Mouse (Mus musculus) lung, embryonic 14.5 days (tissue): ENCODE results near the gene Lsr. TPM values are rescaled to one million over a fixed set of nuclear protein-coding genes. Genes with fewer than 3 reads are reported as not detected.
"Not testable (repeated sequence)": the region's sequence is repeated elsewhere in the genome, so short reads cannot be mapped to it uniquely, and the experiment has no call there.

ENCODE experiments used
- ATAC-seq: fragments of 200-750 bp; cut with Nextera tagmentation; 2 replicates; pipeline ENCODE4 v1.8.0; 2017; ENCODE audit warnings: mild to moderate bottlenecking, moderate TSS enrichment, moderate library complexity; ENCODE audit not compliant: insufficient read depth
- DNase-seq: peaks from one replicate; pipeline ENCODE4 v3.0.0-alpha.2; 2015
- H3K27ac ChIP-seq: fragments of 300-500 bp; sonication (generic); 2 replicates; pipeline ENCODE4 v1.5.1; 2014; ENCODE audit warnings: low read depth, mild to moderate bottlenecking, moderate library complexity
- H3K27me3 ChIP-seq: fragments of 300-500 bp; sonication (generic); 2 replicates; pipeline ENCODE4 v1.6.1; 2014; ENCODE audit warnings: low read length, control low read depth; ENCODE audit not compliant: insufficient read depth
- H3K36me3 ChIP-seq: fragments of 300-500 bp; sonication (generic); 2 replicates; pipeline ENCODE4 v1.6.1; 2014; ENCODE audit warnings: control low read depth; ENCODE audit not compliant: insufficient read depth
- H3K4me1 ChIP-seq: fragments of 300-500 bp; sonication (generic); 2 replicates; pipeline ENCODE4 v1.6.1; 2014; ENCODE audit warnings: antibody characterized with exemption, control low read depth; ENCODE audit not compliant: insufficient read depth
- H3K4me2 ChIP-seq: fragments of 300-500 bp; sonication (generic); 2 replicates; pipeline ENCODE4 v1.6.1; 2014; ENCODE audit warnings: mild to moderate bottlenecking
- H3K4me3 ChIP-seq: fragments of 300-500 bp; sonication (generic); 2 replicates; pipeline ENCODE4 v1.5.1; 2014; ENCODE audit warnings: low read depth, low read length
- H3K9ac ChIP-seq: fragments of 300-500 bp; sonication (generic); 2 replicates; pipeline ENCODE4 v1.6.1; 2014
- H3K9me3 ChIP-seq: fragments of 300-500 bp; sonication (generic); 2 replicates; pipeline ENCODE4 v1.6.1; 2016; ENCODE audit warnings: low read depth, low read length, control low read depth
- CTCF ChIP-seq: IDR thresholded peaks from 2 replicates; pipeline ENCODE4 v1.5.1; 2016; ENCODE audit warnings: antibody characterized with exemption, low read depth
- WGBS: fragments of 180-500 bp; shearing (Covaris S2); extraction: QIAGEN DNeasy Blood & Tissue Kit; methylation state at CpG from one replicate; pipeline ENCODE4 v1.1.7; 2014; 5-methylcytosine and 5-hydroxymethylcytosine counted together
- polyA plus RNA-seq: library from polyadenylated mRNA; unstranded; fragments of >200 nt; fragmentation: Nextera tagmentation; extraction: Ambion mirVana; gene quantifications from 2 replicates; pipeline ENCODE4 v1.2.1, GENCODE M21; 2014

Lsr gene
- polyA plus RNA-seq, 1 experiment from 2014 or later: 66.2 TPM

DNA sequence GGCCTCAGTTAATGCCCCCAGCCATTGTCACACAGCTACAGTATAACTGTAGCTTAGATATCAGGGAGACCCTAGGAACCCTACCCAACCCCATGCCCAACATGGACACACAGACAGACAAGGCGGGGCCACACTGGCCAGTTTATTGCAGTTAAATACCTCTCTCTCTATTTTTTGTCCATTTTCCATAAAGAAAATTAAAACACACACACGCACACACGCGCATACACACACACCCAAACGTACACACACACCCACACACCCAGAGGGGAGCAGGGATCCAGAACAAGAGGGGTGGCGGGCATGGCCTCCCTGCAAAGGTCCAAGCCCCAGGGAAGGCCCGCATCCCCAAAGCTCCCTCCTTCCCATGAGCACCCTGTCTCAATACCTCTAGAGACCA lies 27.4 kb downstream of the Lsr start:
- Histone ChIP-seq H3K4me1 (no peaks in the 10 kb centered on the region), H3K27ac (no peak overlapping the region), H3K27me3 (no peaks in the 10 kb centered on the region), H3K4me3 (no peak overlapping the region), H3K4me2 (no peak overlapping the region), H3K36me3 (peaks cover 33% of the 10 kb centered on the region), H3K9ac (no peak overlapping the region), H3K9me3 (no peaks in the 10 kb centered on the region)
- WGBS: 93% methylated on average over 7 of the region's 7 CpGs
- no peak for ATAC-seq
- no peak for TF ChIP-seq CTCF
- DNase-seq: no peak

- not testable (repeated sequence) for H3K27me3 ChIP-seq, H3K4me1 ChIP-seq, ATAC-seq, H3K27ac ChIP-seq, DNase-seq, H3K9me3 ChIP-seq, H3K4me2 ChIP-seq, H3K9ac ChIP-seq, H3K4me3 ChIP-seq
- peaks cover 29% of the 10 kb centered on the region for H3K36me3 ChIP-seq
- 77% methylated on average over 7 of the region's 7 CpGs for WGBS
Observed at GRCm38 (mm10) chr7:30945466-30945865, 27.8 kb downstream of the Lsr start.

- not testable (repeated sequence) for H3K9me3 ChIP-seq, ATAC-seq, H3K27ac ChIP-seq, H3K4me2 ChIP-seq, H3K9ac ChIP-seq, DNase-seq, H3K4me3 ChIP-seq, H3K4me1 ChIP-seq, H3K27me3 ChIP-seq
- peaks cover 23% of the 10 kb centered on the region for H3K36me3 ChIP-seq
- 46% methylated on average over 2 of the region's 2 CpGs for WGBS
Observed at GRCm38 (mm10) chr7:30944706-30945105, 28.6 kb downstream of the Lsr start.

DNA sequence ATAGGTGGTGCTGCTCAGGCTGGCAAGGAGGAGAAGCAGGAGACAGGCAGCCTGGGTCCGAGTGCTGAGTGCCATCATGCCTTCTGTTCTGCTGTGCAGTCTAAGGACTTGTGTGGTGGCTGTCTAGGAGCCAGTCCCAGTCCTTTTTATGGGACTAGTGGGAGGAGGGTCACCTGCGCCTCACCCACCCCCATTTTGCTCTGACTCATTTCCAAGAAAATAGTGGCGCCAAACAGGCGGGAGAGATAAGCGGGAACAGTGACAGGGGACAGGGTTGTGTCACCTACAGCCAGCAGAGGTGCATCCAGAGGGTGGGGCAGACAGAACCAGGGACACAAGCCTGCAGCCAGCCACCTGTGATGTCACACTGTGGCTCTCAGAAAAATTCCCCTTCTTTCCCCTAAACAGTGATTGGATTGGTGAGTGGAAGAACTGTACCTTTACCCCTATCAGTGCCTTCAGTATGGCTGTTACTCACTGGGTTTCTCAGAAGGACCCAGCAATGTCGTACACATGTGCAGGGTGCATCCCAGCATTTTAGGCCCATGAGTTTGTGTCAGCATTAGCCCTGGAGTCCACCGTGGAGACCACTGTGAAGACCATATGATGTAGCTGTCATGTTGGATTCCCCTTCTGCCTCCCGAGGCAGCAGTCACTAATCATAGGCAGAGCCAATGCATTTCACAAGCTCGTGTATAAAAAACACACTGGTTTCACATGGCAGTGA lies 29.2 kb downstream of the Lsr start, which contains the start of gene Hamp:
TSS of gene Hamp (minus strand) at position 124 of the 727 bp plus-strand sequence.
- TF ChIP-seq CTCF: no peak
- no peak within 1 kb of the TSS for H3K4me3 ChIP-seq
- DNase-seq (no peak), ATAC-seq (no peak)
- H3K4me1 ChIP-seq: no peaks in the 10 kb centered on the region
- no peaks in the 10 kb centered on the region for H3K9me3 ChIP-seq
- peaks cover 17% of the 10 kb centered on the region for H3K36me3 ChIP-seq
- WGBS: 57% methylated on average over 9 of the region's 9 CpGs
- H3K27ac ChIP-seq: no peak within 1 kb of the TSS
- no peak within 1 kb of the TSS for H3K9ac ChIP-seq
- no peaks in the 10 kb centered on the region for H3K27me3 ChIP-seq
- no peak within 1 kb of the TSS for H3K4me2 ChIP-seq

- H3K4me3 ChIP-seq, H3K9ac ChIP-seq, H3K9me3 ChIP-seq, H3K27me3 ChIP-seq, DNase-seq, H3K27ac ChIP-seq, H3K4me1 ChIP-seq, H3K4me2 ChIP-seq, ATAC-seq: not testable (repeated sequence)
- peaks cover 11% of the 10 kb centered on the region; the same call in 1 of the 2 replicates for H3K36me3 ChIP-seq
- 51% methylated on average over 3 of the region's 3 CpGs for WGBS
Observed at GRCm38 (mm10) chr7:30942365-30942764, 30.9 kb downstream of the Lsr start.

DNA sequence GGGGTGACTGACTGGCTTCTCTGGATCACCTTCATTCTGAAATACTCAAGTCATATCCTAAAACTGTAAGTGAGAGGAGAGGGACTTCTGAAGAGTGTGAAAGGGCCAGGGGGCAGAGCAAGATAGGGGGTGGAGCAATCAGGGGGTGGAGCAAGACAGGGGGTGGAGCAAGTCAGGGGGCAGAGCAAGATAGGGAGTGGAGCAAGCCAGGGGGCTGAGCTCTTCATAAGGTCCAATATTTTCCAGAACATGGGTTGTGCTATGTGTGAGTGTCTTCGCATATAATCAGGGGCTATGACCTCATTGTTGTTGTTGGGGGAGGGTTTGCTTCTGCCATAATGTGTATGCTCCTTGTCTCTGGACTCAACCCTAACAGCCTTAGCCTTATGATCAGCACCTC lies 33.2 kb downstream of the Lsr start:
- H3K9ac ChIP-seq, H3K4me2 ChIP-seq, H3K27ac ChIP-seq, DNase-seq, H3K9me3 ChIP-seq, ATAC-seq, H3K36me3 ChIP-seq, H3K27me3 ChIP-seq, H3K4me1 ChIP-seq, H3K4me3 ChIP-seq: not testable (repeated sequence)
- WGBS: 81% methylated on average over 1 of the region's 1 CpGs

DNA sequence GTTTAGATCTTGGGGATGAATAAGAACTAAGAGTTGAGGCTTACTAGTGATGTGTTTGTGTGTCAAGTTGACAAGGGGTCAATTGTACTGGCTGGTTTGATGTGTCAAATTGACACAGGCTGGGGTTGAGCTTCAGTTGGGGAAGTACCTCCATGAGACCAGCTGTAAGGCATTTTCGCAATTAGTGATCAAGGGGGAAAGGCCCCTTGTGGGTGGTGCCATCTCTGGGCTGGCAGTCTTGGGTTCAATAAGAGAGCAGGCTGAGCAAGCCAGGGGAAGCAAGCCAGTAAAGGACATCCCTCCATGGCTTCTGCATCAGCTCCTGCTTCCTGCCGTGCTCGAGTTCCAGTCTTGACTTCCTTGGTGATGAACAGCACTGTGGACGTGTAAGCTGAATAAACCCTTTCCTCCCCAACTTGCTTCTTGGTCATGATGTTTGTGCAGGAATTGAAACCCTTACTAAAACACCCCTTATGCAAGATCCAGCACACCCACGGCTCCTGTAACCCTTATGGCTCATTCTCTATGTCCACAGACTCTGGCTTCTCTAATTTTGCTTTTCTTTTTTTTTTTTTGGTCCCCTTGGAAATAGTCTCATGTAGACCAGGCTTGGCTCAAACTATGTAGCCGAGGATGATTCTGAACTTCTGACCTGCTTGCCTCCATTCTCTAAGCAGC lies 37.7 kb downstream of the Lsr start:
- H3K4me2 ChIP-seq, H3K9ac ChIP-seq, H3K27ac ChIP-seq, H3K4me1 ChIP-seq, H3K36me3 ChIP-seq, H3K9me3 ChIP-seq, H3K4me3 ChIP-seq, ATAC-seq, H3K27me3 ChIP-seq, DNase-seq: not testable (repeated sequence)
- WGBS: 60% methylated on average over 6 of the region's 6 CpGs

DNA sequence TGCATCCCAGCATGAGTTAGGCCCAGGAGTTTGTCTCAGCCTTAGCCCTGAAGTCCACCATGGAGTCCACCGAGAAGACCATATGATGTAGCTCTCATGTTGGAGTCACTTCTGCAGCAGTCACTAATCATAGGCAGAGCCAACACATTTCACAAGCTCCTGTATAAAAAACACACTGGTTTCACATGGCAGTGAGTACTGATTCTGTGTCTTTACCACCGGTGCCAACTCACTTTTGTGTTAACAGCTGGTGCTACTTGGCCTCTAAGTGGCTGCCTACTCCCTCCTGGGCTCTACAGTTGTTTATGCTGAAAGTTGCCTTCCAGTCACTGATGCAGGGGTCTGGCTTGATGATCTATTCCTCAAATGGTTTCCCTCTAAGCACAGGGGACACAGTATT lies 48.7 kb downstream of the Lsr start, which contains the start of gene Hamp2:
TSS of gene Hamp2 (minus strand) at position 101 of the 400 bp plus-strand sequence.
- not testable (repeated sequence) for H3K27ac ChIP-seq, DNase-seq, H3K4me2 ChIP-seq, H3K9ac ChIP-seq, H3K4me1 ChIP-seq, H3K4me3 ChIP-seq, H3K36me3 ChIP-seq, H3K9me3 ChIP-seq, H3K27me3 ChIP-seq, ATAC-seq
- 85% methylated on average over 2 of the region's 2 CpGs for WGBS
